Mouse (Mus musculus) midbrain, embryonic 15.5 days (tissue): ENCODE measurements around the gene Tmem236. TPM values are rescaled to one million over a fixed set of nuclear protein-coding genes. Genes with fewer than 3 reads are reported as not detected.
"Not testable (repeated sequence)": the region's sequence is repeated elsewhere in the genome, so short reads cannot be mapped to it uniquely, and the experiment has no call there.

Experiments
- ATAC-seq: fragments of 200-750 bp; cut with Nextera tagmentation; replicated peaks from 2 replicates; pipeline ENCODE4 v1.8.0; 2017; ENCODE audit warnings: moderate TSS enrichment
- H3K27ac ChIP-seq: fragments of 300-500 bp; sonication (generic); 2 replicates; pipeline ENCODE4 v1.5.1; 2015; ENCODE audit warnings: mild to moderate bottlenecking, inconsistent platforms
- H3K27me3 ChIP-seq: fragments of 300-500 bp; sonication (generic); replicated peaks from 2 replicates; pipeline ENCODE4 v1.6.1; 2015; ENCODE audit warnings: inconsistent platforms
- H3K36me3 ChIP-seq: fragments of 300-500 bp; sonication (generic); replicated peaks from 2 replicates; pipeline ENCODE4 v1.6.1; 2015; ENCODE audit warnings: inconsistent platforms
- H3K4me1 ChIP-seq: fragments of 300-500 bp; sonication (generic); 2 replicates; pipeline ENCODE4 v1.6.1; 2015; ENCODE audit warnings: inconsistent platforms
- H3K4me2 ChIP-seq: fragments of 300-500 bp; sonication (generic); 2 replicates; pipeline ENCODE4 v1.6.1; 2015; ENCODE audit warnings: inconsistent platforms, mild to moderate bottlenecking, moderate library complexity
- H3K4me3 ChIP-seq: fragments of 300-500 bp; sonication (generic); 2 replicates; pipeline ENCODE4 v1.5.1; 2015; ENCODE audit warnings: mild to moderate bottlenecking, inconsistent platforms
- H3K9ac ChIP-seq: fragments of 300-500 bp; sonication (generic); 2 replicates; pipeline ENCODE4 v1.6.1; 2015; ENCODE audit warnings: mild to moderate bottlenecking, inconsistent platforms
- H3K9me3 ChIP-seq: fragments of 300-500 bp; sonication (generic); 2 replicates; pipeline ENCODE4 v1.6.1; 2016; ENCODE audit warnings: inconsistent platforms
- WGBS: fragments of 180-500 bp; shearing (Covaris S2); methylation state at CpG from one replicate; pipeline ENCODE4 v1.1.7; 2015; ENCODE audit warnings: mixed read lengths; 5-methylcytosine and 5-hydroxymethylcytosine counted together
- polyA plus RNA-seq: library from polyadenylated mRNA; unstranded; fragments of >200 nt; fragmentation: Nextera tagmentation; extraction: Ambion mirVana; gene quantifications from 2 replicates; pipeline ENCODE4 v1.2.1, GENCODE M21; 2015

Gene Tmem236
- polyA plus RNA-seq, 1 experiment from 2014 or later = 0.12 TPM

DNA sequence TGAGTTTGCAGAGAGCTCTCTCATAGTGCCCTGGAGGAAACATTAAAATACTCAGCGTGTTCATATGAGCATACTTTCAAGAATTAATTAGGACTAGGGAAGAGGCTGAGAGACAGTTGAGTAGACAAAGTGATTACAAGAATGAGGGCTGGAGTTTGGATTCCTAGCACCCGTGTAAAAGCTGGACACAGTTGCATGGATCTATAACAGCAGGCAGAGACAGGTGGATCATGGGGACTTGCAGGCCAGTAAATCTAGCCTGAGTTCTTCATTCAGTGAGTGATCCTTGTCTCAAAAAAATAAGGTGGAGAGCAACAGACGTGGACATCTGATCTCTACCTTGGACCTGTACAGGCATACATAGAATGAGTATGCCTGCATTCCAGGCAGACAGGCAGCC lies 15.3 kb upstream of the Tmem236 start:
- H3K4me1 ChIP-seq = no peaks in the 10 kb centered on the region
- H3K4me3 ChIP-seq = no peak overlapping the region
- H3K36me3 ChIP-seq = no peaks in the 10 kb centered on the region; the same call in 1 of the 2 replicates
- ATAC-seq = no peak
- no peaks in the 10 kb centered on the region for H3K9me3 ChIP-seq
- 76% methylated on average over 3 of the region's 3 CpGs for WGBS
- H3K9ac ChIP-seq = no peak overlapping the region
- H3K27ac ChIP-seq = no peak overlapping the region
- H3K4me2 ChIP-seq = no peak overlapping the region
- no peaks in the 10 kb centered on the region for H3K27me3 ChIP-seq

DNA sequence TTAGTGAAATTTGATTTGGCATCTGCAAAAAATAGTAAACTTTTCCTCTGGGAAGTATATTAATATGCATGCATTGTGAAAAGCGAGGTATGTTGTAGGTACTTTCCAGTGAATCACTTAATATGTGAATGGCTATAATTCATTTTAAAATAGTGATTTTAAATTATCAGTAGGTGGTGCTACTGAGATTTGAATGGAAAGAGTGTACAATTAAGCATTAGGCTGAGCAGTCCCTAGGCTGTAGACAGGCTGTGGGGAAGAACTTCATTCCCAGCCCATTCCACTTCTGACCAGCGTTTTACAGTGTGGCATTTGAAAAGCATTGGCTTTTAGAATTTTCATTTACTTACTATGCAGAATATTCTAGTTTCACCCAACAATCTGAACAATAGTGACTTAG lies 14.6 kb upstream of the Tmem236 start:
- Histone ChIP-seq H3K27ac (no peak overlapping the region), H3K9ac (no peak overlapping the region), H3K27me3 (no peaks in the 10 kb centered on the region), H3K4me3 (no peak overlapping the region), H3K4me1 (no peaks in the 10 kb centered on the region), H3K36me3 (no peaks in the 10 kb centered on the region), H3K4me2 (no peak overlapping the region), H3K9me3 (no peaks in the 10 kb centered on the region)
- WGBS = 84% methylated on average over 2 of the region's 2 CpGs
- ATAC-seq = peak; percentile 79

DNA sequence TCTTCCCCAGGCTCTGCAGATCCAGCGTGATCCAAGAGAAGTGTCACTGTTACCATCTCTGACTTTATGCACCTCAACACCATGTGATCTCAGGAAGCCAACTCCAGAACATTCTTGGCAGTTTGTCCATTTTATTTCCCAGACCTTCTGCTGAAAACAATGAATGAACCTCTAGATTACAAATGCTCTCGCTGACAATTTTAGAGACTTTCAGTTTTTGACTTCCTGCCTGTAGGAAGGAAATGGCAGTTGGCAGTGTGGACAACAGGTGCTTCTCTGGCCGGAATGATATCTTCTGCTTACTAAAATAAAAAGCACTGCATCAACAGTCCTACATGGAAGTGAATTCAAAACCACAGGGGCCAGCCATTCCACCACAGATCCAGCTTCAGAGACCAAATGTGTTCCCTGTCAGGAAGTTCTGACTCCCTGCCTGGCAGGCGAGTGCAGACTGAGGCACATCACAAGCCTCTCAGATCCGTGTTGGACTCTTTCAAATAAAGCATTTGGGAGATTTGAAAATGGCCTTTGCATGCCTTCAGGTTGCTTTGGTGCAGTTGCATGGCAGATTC lies 9.8 kb upstream of the Tmem236 start:
- ATAC-seq = no peak
- no peak overlapping the region for H3K4me2 ChIP-seq
- WGBS = 79% methylated on average over 5 of the region's 5 CpGs
- H3K27me3 ChIP-seq = no peaks in the 10 kb centered on the region
- H3K36me3 ChIP-seq = no peaks in the 10 kb centered on the region
- no peak overlapping the region for H3K27ac ChIP-seq
- H3K9ac ChIP-seq = no peak overlapping the region
- H3K4me1 ChIP-seq = no peaks in the 10 kb centered on the region
- no peak overlapping the region for H3K4me3 ChIP-seq
- no peaks in the 10 kb centered on the region for H3K9me3 ChIP-seq

DNA sequence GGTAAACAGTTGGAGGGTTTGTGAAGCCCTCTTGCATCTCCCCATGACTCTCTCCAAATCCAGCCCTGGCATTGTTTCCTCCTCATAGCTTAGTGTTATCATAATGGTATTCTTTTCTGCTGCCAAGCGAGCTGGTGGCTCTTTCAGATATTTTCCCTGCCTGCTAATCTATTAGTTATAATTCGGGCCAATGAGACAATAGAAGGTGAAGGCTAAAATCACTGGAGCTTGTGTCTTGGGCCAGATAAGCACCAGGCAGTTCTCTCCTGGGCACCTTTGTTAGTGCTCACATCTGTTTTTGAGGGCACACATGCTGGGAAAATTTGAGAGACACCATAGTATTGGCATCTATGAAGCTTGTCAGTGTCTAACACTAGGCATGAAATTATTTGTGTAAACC lies 9.3 kb upstream of the Tmem236 start:
- Histone ChIP-seq H3K36me3 (no peaks in the 10 kb centered on the region), H3K27me3 (no peaks in the 10 kb centered on the region), H3K4me2 (no peak overlapping the region), H3K9me3 (no peaks in the 10 kb centered on the region), H3K4me3 (no peak overlapping the region), H3K4me1 (no peaks in the 10 kb centered on the region), H3K9ac (no peak overlapping the region), H3K27ac (no peak overlapping the region)
- WGBS = 57% methylated on average over 2 of the region's 2 CpGs
- ATAC-seq = no peak

DNA sequence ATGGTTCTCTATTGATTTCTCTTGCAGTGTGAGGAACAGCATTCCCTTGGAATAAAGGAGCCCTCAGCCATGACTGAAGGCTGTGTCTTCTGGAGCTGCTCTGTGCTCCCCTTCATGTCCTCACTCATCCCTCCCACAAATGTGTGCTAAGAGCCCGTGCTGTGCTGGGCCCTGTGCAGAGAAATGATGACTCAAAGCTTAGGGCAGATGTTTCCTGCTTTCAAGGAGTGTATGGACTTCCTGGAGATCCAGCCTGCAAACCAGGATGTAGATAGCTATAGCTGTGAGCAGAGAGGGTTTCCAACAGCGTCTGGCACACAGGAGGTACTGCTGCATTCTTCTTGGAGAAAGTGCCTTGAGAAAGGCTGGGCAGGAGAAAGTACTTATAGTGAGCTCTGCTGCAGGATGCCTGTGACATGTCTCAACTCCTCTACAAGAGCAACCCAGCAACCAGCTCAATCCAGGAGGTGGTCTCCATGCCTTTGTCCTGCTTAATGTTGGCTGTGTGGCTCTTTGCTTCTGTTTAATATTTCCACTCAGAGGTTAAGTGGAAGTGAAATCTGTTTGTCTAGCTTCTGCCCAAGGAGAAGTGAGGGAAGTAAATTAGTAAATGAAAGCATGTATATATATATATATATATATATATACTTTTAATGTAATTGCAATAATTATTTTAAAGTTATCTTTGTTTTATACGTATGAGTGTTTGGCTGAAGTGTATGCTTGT lies 8.5 kb upstream of the Tmem236 start:
- Histone ChIP-seq H3K9ac (no peak overlapping the region), H3K27me3 (no peaks in the 10 kb centered on the region), H3K27ac (no peak overlapping the region), H3K4me3 (no peak overlapping the region), H3K36me3 (no peaks in the 10 kb centered on the region), H3K4me2 (no peak overlapping the region), H3K9me3 (no peaks in the 10 kb centered on the region), H3K4me1 (no peaks in the 10 kb centered on the region)
- peak; percentile 37; the same call in 1 of the 2 replicates for ATAC-seq
- 83% methylated on average over 3 of the region's 3 CpGs for WGBS

DNA sequence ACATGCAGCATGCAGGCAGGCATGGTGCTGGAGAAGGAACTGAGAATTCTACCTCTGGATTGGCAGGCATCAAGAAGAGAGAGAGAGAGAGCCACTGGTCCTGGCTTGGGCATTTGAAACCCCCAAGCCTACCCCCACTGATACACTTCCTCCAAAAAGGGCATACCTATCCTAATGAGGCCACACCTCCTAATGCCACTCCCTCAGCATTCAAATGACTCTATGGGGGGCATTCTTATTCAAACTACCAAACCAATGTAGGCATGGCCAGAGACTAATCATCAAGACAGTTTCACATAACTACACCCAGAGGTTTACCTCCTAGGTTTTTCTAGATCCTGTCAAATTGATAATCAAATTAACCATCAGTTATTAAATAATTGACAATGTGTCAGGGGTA lies 6.6 kb upstream of the Tmem236 start:
- Histone ChIP-seq H3K27me3 (no peaks in the 10 kb centered on the region), H3K4me1 (no peaks in the 10 kb centered on the region), H3K9me3 (no peaks in the 10 kb centered on the region), H3K4me3 (no peak overlapping the region), H3K36me3 (no peaks in the 10 kb centered on the region), H3K27ac (no peak overlapping the region), H3K9ac (no peak overlapping the region), H3K4me2 (no peak overlapping the region)
- ATAC-seq = no peak

DNA sequence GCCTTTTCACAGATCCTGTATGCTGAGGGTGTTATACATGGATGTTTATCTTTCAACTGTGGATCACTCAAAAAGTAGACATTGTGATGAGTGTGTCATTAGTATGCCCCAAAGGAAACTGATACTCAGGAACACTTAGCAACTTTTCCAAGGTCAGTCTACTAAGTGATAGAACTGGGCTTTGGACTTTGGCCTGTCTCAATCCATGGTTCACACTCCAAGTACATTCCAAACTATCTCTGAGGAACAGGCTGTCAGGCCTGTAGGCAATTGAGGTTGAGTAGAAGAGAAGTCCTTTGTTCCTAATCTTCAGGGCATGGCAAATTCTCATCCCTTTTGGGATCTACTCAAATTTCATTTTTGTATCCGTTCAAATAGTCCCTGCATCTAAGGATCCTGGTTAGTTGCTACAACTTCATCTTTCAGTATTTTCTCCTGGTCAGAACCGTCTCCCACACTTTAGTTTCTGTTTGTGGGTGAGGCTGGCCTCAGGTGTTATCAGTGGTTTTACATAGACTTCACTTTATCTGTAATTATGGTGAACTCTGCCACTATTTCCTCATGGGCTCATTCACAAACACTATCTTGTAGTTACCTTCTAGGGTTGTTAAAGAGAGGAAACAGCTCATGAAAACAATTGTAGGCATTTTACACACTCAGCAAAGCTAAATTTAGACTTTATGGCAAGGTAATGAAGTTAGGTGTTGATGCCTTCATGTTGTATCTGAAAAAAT lies 2.3 kb downstream of the Tmem236 start:
- Histone ChIP-seq H3K36me3 (no peaks in the 10 kb centered on the region), H3K4me1 (no peaks in the 10 kb centered on the region), H3K27ac (no peak overlapping the region), H3K4me3 (no peak overlapping the region), H3K27me3 (no peaks in the 10 kb centered on the region), H3K9ac (no peak overlapping the region), H3K4me2 (no peak overlapping the region), H3K9me3 (no peaks in the 10 kb centered on the region)
- ATAC-seq = no peak
- 77% methylated on average over 2 of the region's 2 CpGs for WGBS

DNA sequence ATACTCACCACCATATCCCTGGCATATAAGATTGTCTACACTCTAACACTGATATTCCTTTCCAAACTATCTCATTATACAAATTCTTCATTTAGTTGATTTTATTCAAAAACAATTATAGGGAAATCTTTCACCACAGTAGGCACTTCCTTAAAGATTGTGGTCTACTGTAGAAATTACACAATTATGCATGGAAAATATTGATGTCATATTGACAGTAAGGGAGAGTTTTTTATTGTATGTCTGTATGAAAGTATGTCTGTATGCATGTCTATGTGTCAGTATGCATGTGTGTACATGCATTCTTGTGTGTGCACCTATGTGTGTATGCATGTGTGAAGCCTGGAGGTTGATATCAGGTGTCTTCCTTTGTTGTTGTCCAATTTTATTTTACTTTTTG lies 10.1 kb downstream of the Tmem236 start:
- no peaks in the 10 kb centered on the region for H3K36me3 ChIP-seq
- no peak overlapping the region for H3K27ac ChIP-seq
- H3K9ac ChIP-seq = no peak overlapping the region
- H3K4me3 ChIP-seq = no peak overlapping the region
- no peak overlapping the region for H3K4me2 ChIP-seq
- H3K27me3 ChIP-seq = no peaks in the 10 kb centered on the region
- no peak for ATAC-seq
- H3K9me3 ChIP-seq = no peaks in the 10 kb centered on the region
- H3K4me1 ChIP-seq = no peaks in the 10 kb centered on the region

DNA sequence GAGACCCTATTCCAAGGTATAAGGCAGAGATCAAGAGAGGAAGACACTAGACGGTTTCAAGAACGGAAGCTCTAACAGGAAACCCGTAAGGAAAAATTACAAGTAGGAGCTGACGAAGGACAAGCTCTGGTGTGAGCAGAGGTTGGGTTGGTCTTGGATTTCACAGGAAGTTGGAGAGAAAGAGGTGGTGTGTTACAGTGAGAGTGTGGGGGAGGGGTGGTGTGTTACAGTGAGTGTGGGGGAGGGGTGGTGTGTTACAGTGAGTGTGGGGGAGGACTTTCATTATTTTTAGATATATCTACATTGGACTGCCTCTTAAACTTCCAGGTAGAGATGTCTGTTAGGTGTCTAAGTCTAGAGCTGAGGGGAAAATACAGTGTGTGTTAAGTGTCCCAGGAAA lies 16.4 kb downstream of the Tmem236 start:
- no peak overlapping the region for H3K27ac ChIP-seq
- H3K9ac ChIP-seq = no peak overlapping the region
- no peak for ATAC-seq
- no peak overlapping the region for H3K4me2 ChIP-seq
- H3K4me3 ChIP-seq = no peak overlapping the region
- WGBS = 87% methylated on average over 4 of the region's 4 CpGs
- H3K4me1 ChIP-seq = no peaks in the 10 kb centered on the region
- no peaks in the 10 kb centered on the region for H3K9me3 ChIP-seq
- H3K36me3 ChIP-seq = no peaks in the 10 kb centered on the region
- no peaks in the 10 kb centered on the region for H3K27me3 ChIP-seq

DNA sequence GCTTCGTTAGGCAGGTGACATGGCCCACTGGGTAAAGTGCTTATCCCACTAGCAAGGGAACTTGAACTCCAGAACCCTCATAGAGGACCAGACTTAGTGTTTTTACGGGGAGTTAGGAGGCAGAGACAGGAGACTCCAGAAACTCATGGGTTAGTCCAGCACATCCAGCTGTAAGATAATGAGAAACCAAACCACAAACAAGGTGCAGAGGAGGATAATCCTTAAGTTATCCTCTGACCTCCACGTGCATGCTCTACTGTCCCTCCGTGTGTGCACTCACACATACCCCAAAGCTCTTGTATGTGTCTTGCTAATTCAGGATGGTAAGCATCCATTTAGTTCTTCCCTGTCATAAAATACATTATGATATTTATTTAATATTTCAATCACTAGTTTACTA lies 17.3 kb downstream of the Tmem236 start:
- no peak overlapping the region for H3K4me3 ChIP-seq
- H3K4me2 ChIP-seq = no peak overlapping the region
- no peak for ATAC-seq
- H3K36me3 ChIP-seq = no peaks in the 10 kb centered on the region
- no peaks in the 10 kb centered on the region for H3K27me3 ChIP-seq
- no peak overlapping the region for H3K27ac ChIP-seq
- no peak overlapping the region for H3K9ac ChIP-seq
- H3K4me1 ChIP-seq = no peaks in the 10 kb centered on the region
- H3K9me3 ChIP-seq = no peaks in the 10 kb centered on the region
- 84% methylated on average over 4 of the region's 4 CpGs for WGBS

DNA sequence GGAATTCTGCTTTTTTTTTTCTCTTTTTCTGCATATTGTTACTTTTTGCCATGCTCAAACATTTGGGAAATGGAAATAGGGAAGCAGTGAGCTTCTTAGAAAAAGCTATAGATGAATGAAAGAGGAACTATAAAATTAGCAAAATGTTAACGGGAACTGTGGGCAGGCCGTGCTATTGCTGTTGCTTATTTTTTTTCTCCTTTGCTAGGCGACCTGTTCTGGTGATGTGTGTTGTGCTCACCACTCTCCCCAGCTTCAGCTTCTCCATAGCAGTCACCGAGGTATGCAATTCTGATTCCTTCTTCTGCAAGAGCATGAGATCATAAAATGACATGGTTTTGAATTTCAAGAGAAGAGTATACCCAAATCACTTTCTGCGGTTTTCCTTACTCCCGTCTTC lies 17.7 kb downstream of the Tmem236 start:
- H3K36me3 ChIP-seq = no peaks in the 10 kb centered on the region
- no peak overlapping the region for H3K4me3 ChIP-seq
- H3K4me2 ChIP-seq = no peak overlapping the region
- no peaks in the 10 kb centered on the region for H3K27me3 ChIP-seq
- no peak for ATAC-seq
- no peaks in the 10 kb centered on the region for H3K4me1 ChIP-seq
- no peaks in the 10 kb centered on the region for H3K9me3 ChIP-seq
- WGBS = 84% methylated on average over 6 of the region's 6 CpGs
- no peak overlapping the region for H3K9ac ChIP-seq
- H3K27ac ChIP-seq = no peak overlapping the region

DNA sequence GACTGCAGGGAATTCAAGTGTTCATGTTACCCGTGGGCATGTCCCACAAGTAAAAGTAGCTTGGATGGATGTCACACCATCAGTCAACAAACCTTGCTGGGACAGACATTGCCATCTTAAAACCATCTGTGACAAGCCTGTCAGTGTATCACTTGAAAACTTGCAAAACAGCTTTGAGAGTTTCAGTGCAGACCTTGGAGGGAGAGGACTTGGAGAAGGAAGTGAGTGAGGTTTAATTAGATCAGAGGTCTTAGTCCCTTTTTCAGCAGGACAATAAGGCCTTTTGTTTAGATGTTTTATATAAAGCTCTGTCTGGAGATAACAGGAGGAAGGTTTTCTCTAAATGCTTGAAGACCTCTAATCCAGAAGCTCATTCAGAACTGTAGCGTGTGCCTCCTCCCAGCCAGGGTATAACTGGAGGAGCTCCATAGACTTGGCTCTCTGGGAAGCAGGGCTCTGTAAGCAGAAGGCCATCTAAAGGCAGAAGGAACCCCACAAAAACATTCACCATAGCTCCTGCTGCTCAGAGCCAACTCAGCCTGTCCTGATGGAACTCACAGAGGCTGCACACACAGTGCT lies 24.1 kb downstream of the Tmem236 start:
- not testable (repeated sequence) for H3K36me3 ChIP-seq, H3K4me3 ChIP-seq, H3K9me3 ChIP-seq, H3K4me1 ChIP-seq, H3K27ac ChIP-seq, H3K27me3 ChIP-seq, H3K4me2 ChIP-seq, ATAC-seq, H3K9ac ChIP-seq
- WGBS = 67% methylated on average over 1 of the region's 2 CpGs
